Mouse (Mus musculus) embryonic fibroblast, embryonic 13.5 days (primary cell): Measurements from ENCODE around the gene Gpr153.

ENCODE experiments used
- CTCF ChIP-seq: IDR thresholded peaks from 2 replicates; pipeline ENCODE4 v1.5.1; 2011; ENCODE audit warnings: mild to moderate bottlenecking, control low read depth, low read length, moderate library complexity, borderline replicate concordance; ENCODE audit not compliant: insufficient read depth
- POLR2A ChIP-seq: IDR thresholded peaks from 2 replicates; pipeline ENCODE4 v1.6.1; 2011; ENCODE audit warnings: low read depth, mild to moderate bottlenecking, control low read depth, low read length, moderate library complexity

- no peak for TF ChIP-seq CTCF
- TF ChIP-seq POLR2A: no peak
Measured at GRCm38 (mm10) chr4:152260451-152260850, 13.6 kb upstream of the Gpr153 start.
